Mouse (Mus musculus) left cerebral cortex, adult 2 months (tissue): ENCODE results near the gene Syvn1. TPM values are rescaled to one million over a fixed set of nuclear protein-coding genes. Genes with fewer than 3 reads are reported as not detected.

Experiments
- DNase-seq, 2 experiments: peaks; one replicate each; pipeline ENCODE4 v3.0.0; 2021 to 2022; ENCODE audit warnings: low spot score in 2 of 2, mixed read lengths in 1 of 2; ENCODE audit errors: extremely low spot score in 1 of 2
- H3K27ac ChIP-seq: fragments of 200-600 bp; 2 replicates; pipeline ENCODE4 v1.8.1; 2022
- H3K4me3 ChIP-seq: fragments of 200-600 bp; 2 replicates; pipeline ENCODE4 v1.8.1; 2022
- CTCF ChIP-seq: fragments of 200-600 bp; IDR thresholded peaks from 2 replicates; pipeline ENCODE4 v1.8.1; 2022; ENCODE audit warnings: antibody characterized with exemption, mild to moderate bottlenecking, moderate library complexity
- intact Hi-C: fragments of 180-260 bp; cut with DNase I; formaldehyde crosslinking; loops from one replicate; pipeline ENCODE4 v1.15.1; 2025
- long read RNA-seq, 2 experiments: library from polyadenylated mRNA; stranded (forward); transcript quantifications; one replicate each; pipeline ENCODE4 v2.0.0; 2021; ENCODE audit warnings: borderline mapping rate in 2 of 2
- total RNA-seq, 2 experiments: library from RNA; stranded (reverse); gene quantifications; 2 replicates each; pipeline ENCODE4 v1.2.3; 2021

The Syvn1 gene
- total RNA-seq = 10 to 100 TPM; 45.7 to 45.8 TPM
- long read RNA-seq, experiment 1, transcript Syvn1-204 (16 exons, 3,464 nt) = major isoform, 34 of 56 reads
- long read RNA-seq, experiment 1, partial matches to known transcripts = 17 of 56 reads
- long read RNA-seq, experiment 1, other reads (novel, unspliced or antisense) = 5 of 56 reads
- long read RNA-seq, experiment 2, transcript Syvn1-204 (16 exons, 3,464 nt) = major isoform, 27 of 55 reads
- long read RNA-seq, experiment 2, partial matches to known transcripts = 23 of 55 reads
- long read RNA-seq, experiment 2, other reads (novel, unspliced or antisense) = 5 of 55 reads

GRCm38 (mm10) chr19:6046294-6047153 lies at the start of gene Syvn1:
TSS of gene Syvn1 (plus strand) at chr19:6046576.
- intact Hi-C loops = loop anchor here (1.0 to 10.0 kb wide), 5 partner anchors 11 to 262 kb away; partner anchors contain the start of genes Fau, Mrpl49, Pola2 and Snx15
- DNase-seq = peak; percentile 89
- H3K27ac ChIP-seq = peak within 1 kb of the TSS; percentile 99

GRCm38 (mm10) chr19:5998180-5998579 lies 48.2 kb upstream of the Syvn1 start:
- TF ChIP-seq CTCF = no peak; the same call in 1 of the 2 replicates
- intact Hi-C loops = no loop called here
- H3K4me3 ChIP-seq = no peak overlapping the region
- no peak overlapping the region for H3K27ac ChIP-seq
- DNase-seq = no peak

More at GRCm38 (mm10) chr19:6046294-6047153, at the start of gene Syvn1:
- TF ChIP-seq CTCF = no peak
- H3K4me3 ChIP-seq = peak within 1 kb of the TSS; percentile 64

GRCm38 (mm10) chr19:5999969-6000368 lies 46.4 kb upstream of the Syvn1 start:
- no peak overlapping the region for H3K4me3 ChIP-seq
- DNase-seq = no peak
- TF ChIP-seq CTCF = no peak; the same call in 1 of the 2 replicates
- intact Hi-C loops = no loop called here
- H3K27ac ChIP-seq = no peak overlapping the region

GRCm38 (mm10) chr19:6005541-6005940 lies 40.8 kb upstream of the Syvn1 start:
- no peak overlapping the region for H3K27ac ChIP-seq
- no peak overlapping the region for H3K4me3 ChIP-seq
- intact Hi-C loops = no loop called here
- DNase-seq = no peak
- no peak for TF ChIP-seq CTCF

- no peak for TF ChIP-seq CTCF
These were observed 39.4 kb upstream of the Syvn1 start for GRCm38 (mm10) chr19:6007013-6007412.

GRCm38 (mm10) chr19:6009137-6009536 lies 37.2 kb upstream of the Syvn1 start:
- Histone ChIP-seq H3K4me3 (no peak overlapping the region), H3K27ac (no peak overlapping the region)
- intact Hi-C loops = no loop called here
- TF ChIP-seq CTCF = no peak
- DNase-seq = no peak

More at GRCm38 (mm10) chr19:6007013-6007412, 39.4 kb upstream of the Syvn1 start:
- H3K27ac ChIP-seq = no peak overlapping the region
- intact Hi-C loops = no loop called here
- no peak for DNase-seq
- no peak overlapping the region for H3K4me3 ChIP-seq

GRCm38 (mm10) chr19:6013691-6014090 lies 32.7 kb upstream of the Syvn1 start:
- H3K4me3 ChIP-seq = no peak overlapping the region
- intact Hi-C loops = loop anchor here (2.0 kb wide), 1 partner anchor 89 kb away; the partner anchor contains the start of gene Cdc42ep2
- H3K27ac ChIP-seq = no peak overlapping the region
- DNase-seq = no peak
- no peak for TF ChIP-seq CTCF

- H3K4me3 ChIP-seq = peak overlapping the region; percentile 71
- TF ChIP-seq CTCF = no peak
- H3K27ac ChIP-seq = peak overlapping the region; percentile 95
- intact Hi-C loops = loop anchor here (2.0 kb wide), 1 partner anchor 90 kb away; the partner anchor contains the start of gene Cdc42ep2
- DNase-seq = no peak
These were observed 31.3 kb upstream of the Syvn1 start for GRCm38 (mm10) chr19:6014991-6015510.

- intact Hi-C loops = loop anchor here (2.0 kb wide), 1 partner anchor 91 kb away; the partner anchor contains the start of gene Cdc42ep2
- Histone ChIP-seq H3K27ac (peak within 1 kb of the TSS; percentile 95), H3K4me3 (peak within 1 kb of the TSS; percentile 71)
- no peak; the same call in 1 of the 2 replicates for TF ChIP-seq CTCF
- peak; percentile 56 to 72 for DNase-seq
These were observed 30.7 kb upstream of the Syvn1 start, which contains the start of gene Capn1 for GRCm38 (mm10) chr19:6015511-6016315. TSS of gene Capn1 (minus strand) at chr19:6015897.

GRCm38 (mm10) chr19:6016532-6016931 lies 29.8 kb upstream of the Syvn1 start:
- intact Hi-C loops = no loop called here
- DNase-seq = no peak
- no peak overlapping the region for H3K27ac ChIP-seq
- peak; percentile 30 for TF ChIP-seq CTCF
- peak overlapping the region; percentile 71 for H3K4me3 ChIP-seq
